Mouse (Mus musculus) ES-Bruce4 (cell line): Measurements from ENCODE around the gene Ctrc.

Experiments
- CTCF ChIP-seq: IDR thresholded peaks from one replicate; pipeline ENCODE4 v1.8.1; 2011; ENCODE audit warnings: low read depth, low read length
- EP300 ChIP-seq: IDR thresholded peaks from 2 replicates; pipeline ENCODE4 v1.6.1; 2011; ENCODE audit warnings: low read depth, low read length; ENCODE audit not compliant: insufficient read depth
- POLR2A ChIP-seq: IDR thresholded peaks from one replicate; pipeline ENCODE4 v1.8.1; 2011; ENCODE audit warnings: low read length; ENCODE audit not compliant: insufficient read depth

DNA sequence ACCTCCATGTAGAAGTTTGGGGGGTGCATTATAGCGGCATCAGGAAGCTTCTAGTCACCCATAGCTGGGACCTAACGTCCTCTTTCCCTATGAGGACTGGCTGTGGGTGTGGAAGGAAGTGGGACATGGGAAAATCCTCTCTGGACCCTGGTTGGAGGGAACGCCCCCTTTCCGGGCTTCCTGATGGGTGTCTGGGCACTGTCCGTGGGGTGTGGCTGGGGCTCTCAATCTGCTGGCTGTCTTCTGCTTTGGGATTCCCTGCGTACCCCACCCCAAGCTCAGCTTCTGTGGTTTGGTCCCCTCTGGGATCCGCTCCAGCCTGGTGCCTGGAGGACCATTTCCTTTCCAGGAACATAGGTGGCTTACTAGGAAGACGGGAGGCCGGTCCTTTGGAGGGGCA, 26.8 kb upstream of the Ctrc start:
- TF ChIP-seq CTCF = no peak
- TF ChIP-seq POLR2A = no peak
- no peak for TF ChIP-seq EP300
